Mouse (Mus musculus) yolk sac, embryonic 10.5 days (tissue): ENCODE measurements at regions not wholly inside any gene's neighbourhood (a gene's known extent, or its start where the extent isn't known, plus 50 kb on each side); places are given as distances from the start of the nearest gene placed in this dataset.
A peak's percentile ranks its signal among the peaks of the same experiment; 100 is the strongest.

Experiments
- DNase-seq: peaks from one replicate; pipeline ENCODE4 v3.0.0-alpha.2; 2017; ENCODE audit warnings: low spot score

DNA sequence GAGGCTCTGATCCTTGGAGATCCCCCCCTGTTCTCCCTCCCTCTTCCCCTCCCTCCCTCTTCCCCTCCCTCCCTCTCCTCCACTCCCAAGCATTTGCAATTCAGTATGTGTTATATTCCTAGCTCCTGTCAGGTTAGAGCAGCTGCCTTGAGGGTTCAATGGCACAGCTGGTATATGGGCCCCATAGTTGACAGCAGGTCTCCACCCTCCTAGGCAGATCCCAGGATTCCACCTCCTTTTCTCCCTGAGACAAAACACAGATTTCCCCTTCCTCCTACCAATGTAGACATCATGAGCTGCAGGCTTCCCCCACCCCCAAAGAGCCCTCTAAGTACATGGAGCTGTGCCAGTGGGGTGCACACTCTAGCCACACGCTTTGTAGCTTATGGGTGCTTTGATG is 137.8 kb downstream of the Unc5cl start:
- no peak for DNase-seq

DNA sequence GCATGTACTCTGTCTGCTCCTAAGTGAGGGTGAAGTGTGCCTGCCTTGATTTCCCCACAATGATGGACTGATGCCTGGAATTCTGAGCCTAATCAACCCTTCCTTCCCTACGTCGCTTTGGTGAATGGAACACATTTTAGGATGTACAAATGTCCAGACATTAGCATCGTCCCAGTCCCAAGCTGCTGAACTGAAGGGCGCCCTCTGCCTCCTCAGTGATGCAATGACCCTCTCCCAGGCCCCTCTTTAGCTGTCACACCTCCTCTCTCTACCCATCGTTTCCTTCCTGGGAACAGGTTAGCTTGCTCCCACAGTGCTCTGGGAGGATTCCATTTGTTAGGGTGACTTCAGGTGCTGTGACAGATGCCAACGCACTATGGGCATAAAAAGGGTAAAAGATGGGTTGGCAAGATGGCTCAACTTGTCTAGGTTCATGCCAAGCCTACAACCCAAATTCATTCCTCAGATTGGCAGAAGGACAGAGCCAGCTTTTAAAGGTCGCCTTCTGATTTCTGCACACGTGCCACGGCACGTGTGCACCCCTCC is 140.8 kb downstream of the Unc5cl start:
- no peak for DNase-seq

- no peak for DNase-seq
Observed at GRCm38 (mm10) chr17:48596406-48596805, 141.7 kb downstream of the Unc5cl start.

DNA sequence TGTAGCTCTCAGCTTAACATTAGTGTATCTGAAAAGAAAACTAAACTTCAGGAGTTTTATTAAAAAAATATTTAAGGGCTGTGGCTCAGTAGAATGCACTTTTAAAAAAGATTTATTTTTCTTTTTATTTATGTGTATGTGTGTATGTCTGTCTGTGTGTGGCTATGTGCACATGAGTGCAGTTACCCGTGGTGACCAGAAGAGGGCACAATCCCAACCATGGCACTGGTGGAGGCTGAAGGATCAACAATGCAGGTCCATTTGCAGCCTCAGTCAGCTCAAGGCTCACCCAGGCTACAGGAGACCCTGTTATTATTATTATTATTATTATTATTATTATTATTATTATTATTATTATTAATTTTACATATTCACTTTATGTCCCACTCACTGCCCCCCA is 142.6 kb downstream of the Unc5cl start:
- DNase-seq: no peak

DNA sequence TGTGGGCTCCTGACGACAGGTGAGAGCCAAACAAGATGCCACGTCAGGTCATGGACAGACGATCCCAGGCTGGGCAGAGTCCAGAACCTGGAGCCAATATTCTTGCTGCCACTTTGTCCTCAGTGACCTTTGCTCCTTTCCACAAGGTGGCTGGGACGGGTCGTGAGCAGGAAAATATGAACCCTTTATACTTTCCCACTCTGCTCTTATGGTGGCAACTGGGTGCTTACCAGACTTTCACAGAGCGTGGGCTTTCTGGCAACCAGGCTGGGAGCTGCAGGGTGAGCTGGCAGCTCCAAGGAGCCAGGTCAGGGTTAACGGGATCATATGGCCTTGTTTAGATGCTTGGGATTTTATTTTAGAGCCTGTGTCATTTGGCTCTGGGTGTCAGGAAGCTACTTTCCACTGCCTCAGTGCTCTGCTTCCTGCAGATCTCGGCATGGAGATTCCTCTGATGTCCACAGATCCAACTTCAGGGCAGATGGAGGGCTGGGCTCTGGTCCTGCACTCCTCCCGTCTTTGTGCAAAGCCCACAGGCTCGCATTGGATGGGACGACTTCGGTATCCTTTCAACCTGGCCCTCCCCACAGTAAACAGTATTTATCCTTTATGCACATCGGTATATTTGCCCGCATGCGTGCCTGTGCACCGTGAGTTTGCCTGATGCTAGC is 143.9 kb downstream of the Unc5cl start:
- no peak for DNase-seq

DNA sequence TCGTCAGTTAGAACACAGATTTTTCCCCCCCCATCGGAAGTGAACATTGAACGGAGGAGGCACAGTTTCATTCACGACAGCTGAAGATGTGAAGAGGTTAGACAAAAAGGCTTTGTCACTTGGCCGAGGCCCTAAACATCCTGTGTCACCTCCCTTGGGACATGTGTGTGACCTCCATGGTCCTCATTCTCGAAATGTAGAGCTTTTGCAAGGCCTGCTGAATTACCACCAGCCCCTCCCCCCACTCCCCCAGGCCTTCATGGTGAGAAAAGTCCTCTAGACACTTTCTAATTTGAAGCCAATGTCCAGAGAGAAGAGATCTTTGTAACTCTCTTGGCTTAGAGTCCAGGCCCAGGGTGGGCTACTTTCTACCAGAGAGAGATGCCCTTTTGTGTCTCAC is 145.5 kb downstream of the Unc5cl start:
- no peak for DNase-seq

DNA sequence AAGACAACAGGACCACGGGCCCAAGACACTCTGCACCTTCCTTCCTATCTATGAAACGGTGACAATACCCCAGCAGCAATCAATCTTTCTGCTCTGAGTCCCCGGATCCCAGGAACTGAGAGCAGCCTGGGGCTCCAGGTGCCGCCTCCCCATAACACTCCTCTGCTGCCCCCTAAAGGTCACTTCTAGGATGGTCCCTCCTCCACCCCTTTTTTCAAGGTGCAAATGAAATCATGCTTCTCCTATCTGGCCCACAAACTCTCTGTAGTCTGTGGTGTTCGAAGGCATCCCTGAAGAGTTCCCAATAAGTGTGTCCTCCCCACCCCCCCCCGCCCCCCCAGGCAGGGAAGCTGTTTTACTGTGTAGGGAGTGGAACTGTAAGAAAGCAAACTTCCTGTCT is 147.9 kb downstream of the Unc5cl start:
- DNase-seq: peak; percentile 35

- DNase-seq: no peak
Observed at GRCm38 (mm10) chr17:48606767-48607166, 152.1 kb downstream of the Unc5cl start.

GRCm38 (mm10) chr17:48608315-48608714 is 153.6 kb downstream of the Unc5cl start:
- DNase-seq: no peak

DNA sequence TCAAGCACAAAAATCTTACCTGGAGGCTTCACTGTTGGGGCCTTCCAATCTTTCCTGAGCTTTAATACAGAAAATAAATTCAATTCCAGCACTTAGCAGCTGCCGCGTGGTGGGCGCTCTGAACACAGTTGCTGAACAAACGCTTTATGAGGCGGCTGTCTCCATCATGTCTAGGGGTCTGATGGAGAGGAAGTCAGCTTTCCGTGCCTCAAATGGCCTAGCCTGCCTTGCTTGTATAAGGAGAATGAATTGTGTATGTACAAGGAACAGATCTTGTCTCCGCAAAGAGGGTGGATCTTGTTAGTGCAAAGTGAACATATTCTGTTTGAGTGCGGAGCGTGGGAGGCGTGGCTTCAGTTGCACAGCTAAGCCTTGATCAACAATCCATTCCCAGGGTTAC is 155.4 kb downstream of the Unc5cl start:
- DNase-seq: no peak

DNA sequence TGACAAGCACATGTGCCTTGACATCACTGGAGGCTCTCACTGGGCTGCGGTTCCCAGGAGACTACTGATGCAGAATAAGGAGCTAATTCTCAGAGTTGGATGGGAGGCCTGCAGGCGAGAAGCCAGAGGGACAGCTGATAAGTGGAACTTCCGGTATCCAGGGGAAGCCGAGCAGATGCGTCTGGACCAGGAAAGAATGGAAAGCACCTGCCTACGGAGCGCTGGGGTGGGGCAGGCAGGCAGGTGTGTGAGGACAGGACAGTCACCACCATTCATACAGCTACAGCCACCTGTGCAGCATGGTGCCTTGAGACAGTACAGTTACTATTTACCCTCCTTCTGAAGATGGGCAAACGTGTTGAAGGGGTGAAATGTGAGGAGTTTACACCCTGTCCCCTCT is 156.1 kb downstream of the Unc5cl start:
- no peak for DNase-seq

GRCm38 (mm10) chr17:48613491-48613890 is 158.8 kb downstream of the Unc5cl start:
- DNase-seq: no peak

DNA sequence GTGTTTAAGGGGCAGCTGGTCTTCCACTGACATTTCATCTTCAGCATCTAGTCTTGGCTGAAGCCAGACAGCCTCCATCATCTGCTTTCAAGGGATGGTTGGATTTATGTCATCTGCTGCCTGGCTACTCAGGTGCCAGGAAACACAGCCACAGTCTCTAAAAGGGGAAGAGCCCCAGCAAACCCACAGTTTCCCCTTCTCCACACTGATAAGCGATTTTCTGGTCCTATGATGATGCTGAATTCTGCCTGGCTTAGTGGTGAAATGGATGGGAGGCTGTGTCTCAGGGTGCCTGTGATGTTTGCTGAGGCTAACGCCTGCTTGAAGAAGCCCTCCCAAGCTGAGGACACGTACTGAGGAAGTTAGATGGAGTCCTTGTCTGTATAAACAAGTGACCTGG is 160.5 kb downstream of the Unc5cl start:
- no peak for DNase-seq

DNA sequence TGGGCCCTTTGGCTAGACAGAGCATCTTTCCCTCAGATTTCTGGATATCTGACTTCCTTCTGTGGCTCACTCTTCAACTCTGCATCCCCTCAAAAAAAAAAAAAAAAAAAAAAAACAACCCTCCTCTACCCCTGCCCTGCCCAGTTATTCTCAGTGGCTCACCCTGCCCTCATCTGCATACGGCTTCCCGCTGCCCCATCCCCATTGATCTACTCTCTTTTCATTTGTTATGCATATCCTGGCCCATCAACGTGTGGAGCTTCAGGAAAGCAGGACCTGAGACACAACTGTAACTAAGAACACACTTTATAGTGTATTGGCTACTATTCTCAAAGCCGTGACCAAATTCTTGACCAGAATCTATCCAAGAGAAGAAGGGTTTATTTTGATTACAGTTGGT is 161.5 kb downstream of the Unc5cl start:
- DNase-seq: no peak

DNA sequence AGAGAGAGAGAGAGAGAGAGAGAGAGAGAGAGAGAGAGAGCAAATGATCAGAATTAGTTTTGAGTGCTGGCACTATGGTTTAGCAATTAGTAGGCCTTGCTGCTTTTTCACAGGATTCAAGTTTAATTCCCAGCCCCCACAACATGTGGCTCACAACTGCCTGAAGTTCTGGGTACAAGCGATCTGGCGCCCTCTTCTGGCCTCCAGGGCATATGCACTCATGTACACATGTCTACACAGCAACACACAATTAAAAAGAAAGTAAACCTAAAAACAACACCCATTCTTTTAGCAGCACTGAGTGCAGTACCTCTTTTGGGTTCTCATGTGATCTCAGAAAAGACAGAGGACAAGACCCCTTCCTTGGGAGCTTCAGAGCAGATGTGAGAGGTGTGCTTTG is 166.2 kb downstream of the Unc5cl start:
- DNase-seq: no peak

DNA sequence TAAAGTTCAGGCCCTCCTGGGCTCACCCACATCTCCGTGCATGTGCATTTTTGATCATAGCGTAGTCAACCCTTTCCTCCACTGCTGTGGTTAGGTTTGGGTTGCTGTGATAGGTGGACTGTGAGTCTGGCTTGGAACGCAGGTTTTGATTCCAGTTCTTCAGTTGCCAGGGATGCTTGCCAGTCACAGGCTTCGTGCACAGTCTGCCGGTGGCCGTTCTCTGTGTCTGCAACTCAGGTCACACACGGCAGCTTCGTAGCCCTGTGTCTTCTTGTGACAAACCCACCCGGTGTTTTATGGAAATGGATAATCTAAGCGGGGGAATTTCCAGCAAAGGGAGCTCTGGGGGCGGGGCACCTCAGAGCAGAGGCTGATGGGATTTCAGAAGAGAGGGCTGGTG is 167.0 kb downstream of the Unc5cl start:
- no peak for DNase-seq

DNA sequence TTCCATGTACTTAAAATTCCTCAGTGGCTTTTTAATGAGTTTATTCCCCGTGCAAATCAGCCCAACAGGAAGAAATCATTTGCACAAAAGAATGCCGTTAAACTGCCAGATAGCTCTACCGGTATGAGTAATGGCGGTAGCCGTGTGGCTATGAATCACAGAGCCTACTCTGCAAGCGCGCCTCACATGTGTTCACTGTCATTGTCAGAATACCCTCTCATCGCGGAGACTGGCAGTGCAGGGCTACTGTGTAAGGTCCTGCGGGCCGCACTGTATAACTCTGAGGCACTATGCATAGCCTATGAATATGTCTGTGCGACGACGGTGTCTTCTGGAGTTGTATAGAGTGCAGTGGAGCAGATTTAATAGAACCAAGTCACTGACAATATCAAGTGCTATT is 170.2 kb downstream of the Unc5cl start:
- DNase-seq: no peak

DNA sequence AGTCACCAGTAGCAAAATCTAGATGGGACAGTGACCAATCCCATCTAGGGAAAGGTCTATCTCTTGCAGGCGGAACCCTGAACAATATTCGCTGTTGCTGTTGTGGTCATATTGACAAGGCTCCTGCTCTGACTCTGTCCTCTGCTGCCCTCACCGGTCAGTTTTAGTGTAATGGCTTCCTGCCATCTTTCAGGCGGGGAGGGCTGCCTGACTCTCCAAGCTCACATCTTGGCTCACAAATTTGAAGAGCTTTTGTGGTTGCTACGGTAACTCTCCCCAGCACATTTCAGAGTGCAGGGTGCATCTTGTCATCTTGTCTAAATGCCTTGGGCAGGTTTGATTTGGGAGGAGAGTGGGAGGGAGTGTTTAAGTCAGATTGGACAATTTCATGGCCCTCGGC is 171.3 kb downstream of the Unc5cl start:
- DNase-seq: no peak

DNA sequence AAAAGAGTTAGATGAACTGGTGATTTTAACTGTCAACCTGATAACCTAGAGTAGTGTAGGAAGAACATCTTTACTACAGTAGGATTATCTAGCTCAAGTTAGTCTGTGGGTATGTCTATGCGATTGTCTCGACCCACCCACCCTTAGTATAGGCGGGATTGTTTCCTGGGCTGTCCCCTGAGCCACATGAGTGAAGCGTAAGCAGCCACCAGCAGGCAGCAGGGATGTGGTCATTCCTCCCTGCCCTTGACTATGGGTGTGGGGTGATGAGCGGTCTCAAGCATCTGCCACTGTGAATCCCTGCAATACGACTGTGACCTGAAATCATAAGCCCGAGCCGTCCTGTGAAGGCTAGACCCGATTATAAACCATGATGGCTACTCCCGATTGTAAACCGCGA is 184.9 kb downstream of the Unc5cl start:
- DNase-seq: no peak

GRCm38 (mm10) chr17:48643533-48644019 is 188.9 kb downstream of the Unc5cl start:
- no peak for DNase-seq

- no peak for DNase-seq
Observed at GRCm38 (mm10) chr17:48645056-48645455, 190.4 kb downstream of the Unc5cl start.

GRCm38 (mm10) chr17:48646626-48647195 is 192.0 kb downstream of the Unc5cl start:
- no peak for DNase-seq

GRCm38 (mm10) chr17:48647431-48647830 is 192.7 kb downstream of the Unc5cl start:
- no peak for DNase-seq

DNA sequence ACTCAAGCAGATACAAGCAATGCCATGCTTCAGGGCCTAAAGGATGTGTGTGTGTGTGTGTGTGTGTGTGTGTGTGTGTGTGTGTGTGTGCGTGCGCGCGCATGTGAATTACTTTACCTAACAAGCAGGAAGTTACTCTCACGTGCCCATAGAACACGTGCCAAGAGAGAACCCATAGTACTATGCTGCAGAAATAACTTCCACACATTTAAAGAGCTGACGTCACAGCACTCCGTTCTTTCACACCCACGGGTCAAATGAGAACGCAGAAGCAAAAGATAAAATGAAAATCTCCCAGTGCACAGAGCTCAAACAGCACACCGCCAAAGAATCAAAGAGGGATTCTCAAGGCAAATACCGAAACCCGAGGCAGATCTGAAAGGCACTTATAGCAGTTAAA is 195.9 kb downstream of the Unc5cl start:
- DNase-seq: no peak
